Mouse (Mus musculus) hindbrain, postnatal 0 days (tissue): ENCODE measurements at regions not wholly inside any gene's neighbourhood (a gene's known extent, or its start where the extent isn't known, plus 50 kb on each side); places are given as distances from the start of the nearest gene placed in this dataset.

ENCODE experiments used
- ATAC-seq: fragments of 200-750 bp; cut with Nextera tagmentation; 2 replicates; pipeline ENCODE4 v1.8.0; 2017; ENCODE audit warnings: mild to moderate bottlenecking, moderate TSS enrichment, moderate library complexity
- DNase-seq: peaks from one replicate; pipeline ENCODE4 v3.0.0-alpha.2; 2015; ENCODE audit warnings: low spot score
- H3K27ac ChIP-seq: fragments of 300-500 bp; sonication (generic); 2 replicates; pipeline ENCODE4 v1.5.1; 2014; ENCODE audit warnings: mild to moderate bottlenecking
- H3K27me3 ChIP-seq: fragments of 300-500 bp; sonication (generic); 2 replicates; pipeline ENCODE4 v1.6.1; 2014; ENCODE audit warnings: low read length, mixed read lengths; ENCODE audit not compliant: insufficient read depth
- H3K36me3 ChIP-seq: fragments of 300-500 bp; sonication (generic); 2 replicates; pipeline ENCODE4 v1.6.1; 2014; ENCODE audit warnings: low read length, mixed read lengths; ENCODE audit not compliant: insufficient read depth
- H3K4me1 ChIP-seq: fragments of 300-500 bp; sonication (generic); 2 replicates; pipeline ENCODE4 v1.6.1; 2014; ENCODE audit warnings: antibody characterized with exemption, low read length, mixed read lengths; ENCODE audit not compliant: insufficient read depth
- H3K4me2 ChIP-seq: fragments of 300-500 bp; sonication (generic); 2 replicates; pipeline ENCODE4 v1.6.1; 2014; ENCODE audit warnings: low read depth, mild to moderate bottlenecking, low read length, moderate library complexity, mixed read lengths
- H3K4me3 ChIP-seq: fragments of 300-500 bp; sonication (generic); 2 replicates; pipeline ENCODE4 v1.5.1; 2014; ENCODE audit warnings: low read length
- H3K9ac ChIP-seq: fragments of 300-500 bp; sonication (generic); replicated peaks from 2 replicates; pipeline ENCODE4 v1.6.1; 2014; ENCODE audit warnings: mild to moderate bottlenecking, low read length, moderate library complexity, mixed read lengths
- H3K9me3 ChIP-seq: fragments of 300-500 bp; sonication (generic); 2 replicates; pipeline ENCODE4 v1.6.1; 2016; ENCODE audit warnings: low read length, mixed read lengths
- CTCF ChIP-seq: IDR thresholded peaks from 2 replicates; pipeline ENCODE4 v1.5.1; 2016; ENCODE audit warnings: antibody characterized with exemption, control low read depth, low read depth
- WGBS: fragments of 180-500 bp; shearing (Covaris S2); extraction: QIAGEN DNeasy Blood & Tissue Kit; methylation state at CpG from one replicate; pipeline ENCODE4 v1.1.7; 2014; 5-methylcytosine and 5-hydroxymethylcytosine counted together

- no peak overlapping the region for H3K9ac ChIP-seq
- no peaks in the 10 kb centered on the region for H3K9me3 ChIP-seq
- ATAC-seq (no peak), DNase-seq (peak; percentile 2)
- H3K4me1 ChIP-seq = no peaks in the 10 kb centered on the region
- TF ChIP-seq CTCF = no peak
- no peak overlapping the region for H3K4me2 ChIP-seq
- H3K36me3 ChIP-seq = no peaks in the 10 kb centered on the region
- 75% methylated on average over 5 of the region's 5 CpGs for WGBS
- H3K27me3 ChIP-seq = no peaks in the 10 kb centered on the region
- no peak overlapping the region for H3K27ac ChIP-seq
- H3K4me3 ChIP-seq = no peak overlapping the region
These were observed 83.1 kb upstream of the Alg10b start for GRCm38 (mm10) chr15:90140966-90141365.

DNA sequence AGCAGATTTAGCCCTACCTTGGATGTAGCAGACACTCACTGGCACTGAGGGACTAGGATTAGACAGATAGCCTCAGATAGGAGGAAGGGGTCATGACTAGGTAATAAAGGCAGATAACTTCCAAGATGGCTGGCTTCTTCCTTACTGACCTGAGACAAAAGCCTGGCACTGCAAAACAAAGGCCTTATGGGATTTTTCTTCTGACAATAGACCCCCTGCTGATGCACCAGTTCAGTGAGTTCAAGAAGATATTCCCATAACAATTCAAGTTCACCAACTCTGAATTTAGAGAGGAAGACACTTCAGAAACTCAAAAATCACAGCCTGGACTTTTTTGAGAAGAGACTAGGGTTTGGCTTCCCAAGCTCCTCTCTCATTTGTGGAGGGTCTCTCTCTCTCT, 75.4 kb upstream of the Alg10b start:
- no peak for DNase-seq
- Histone ChIP-seq H3K36me3 (no peaks in the 10 kb centered on the region), H3K9ac (no peak overlapping the region), H3K27me3 (no peaks in the 10 kb centered on the region), H3K27ac (no peak overlapping the region), H3K9me3 (no peaks in the 10 kb centered on the region), H3K4me3 (no peak overlapping the region), H3K4me2 (no peak overlapping the region), H3K4me1 (no peaks in the 10 kb centered on the region)
- TF ChIP-seq CTCF = no peak
- ATAC-seq = no peak

DNA sequence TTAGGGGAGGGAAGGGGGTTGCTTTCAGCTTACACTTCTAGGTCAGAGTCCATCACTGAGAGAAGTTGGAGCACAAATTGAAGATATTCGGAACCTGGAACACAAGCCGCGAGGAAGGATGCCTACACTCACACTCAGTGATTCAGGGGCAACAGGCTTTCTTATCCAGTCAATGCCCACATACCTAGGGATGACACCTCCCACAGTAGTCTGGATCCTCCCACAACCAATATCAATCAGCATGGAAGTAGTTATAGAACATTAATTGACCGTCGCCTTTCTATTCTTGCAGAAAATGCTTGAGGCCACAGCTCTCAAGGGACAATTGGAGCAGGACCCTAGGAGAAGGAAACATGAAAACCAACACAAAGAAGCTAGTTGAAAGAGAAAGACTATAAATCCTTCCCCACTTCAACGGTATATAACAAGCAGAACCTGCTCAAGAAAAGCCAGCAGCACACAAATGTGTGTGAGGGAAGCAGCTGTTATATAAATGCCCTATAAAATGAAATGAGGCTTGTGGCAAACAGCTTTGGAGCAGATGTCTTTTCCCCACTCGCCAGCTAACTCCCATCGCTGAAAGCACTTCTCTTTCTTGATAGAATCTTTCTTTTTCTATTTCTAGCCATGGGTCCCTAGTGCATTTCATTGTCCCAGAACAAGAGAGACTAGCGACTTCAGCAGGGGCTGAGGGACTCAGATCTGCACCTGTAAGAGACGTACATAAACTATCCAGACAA, 70.1 kb upstream of the Alg10b start:
- Histone ChIP-seq H3K9me3 (no peaks in the 10 kb centered on the region), H3K4me3 (no peak overlapping the region), H3K4me1 (no peaks in the 10 kb centered on the region), H3K9ac (no peak overlapping the region), H3K27me3 (no peaks in the 10 kb centered on the region), H3K4me2 (no peak overlapping the region), H3K36me3 (no peaks in the 10 kb centered on the region), H3K27ac (no peak overlapping the region)
- TF ChIP-seq CTCF = no peak
- ATAC-seq (no peak), DNase-seq (peak; percentile 9)
- 77% methylated on average over 10 of the region's 10 CpGs for WGBS
